Mouse (Mus musculus) 3T3-L1 (cell line): ENCODE measurements around the gene Tmem50a.

ENCODE experiments used
- DNase-seq: peaks from one replicate; pipeline ENCODE4 v3.0.0-alpha.2; 2015; ENCODE audit warnings: low read depth, low spot score

The Tmem50a gene

GRCm38 (mm10) chr4:134879410-134879981, 35.3 kb downstream of the Tmem50a start:
- DNase-seq = peak; percentile 71

GRCm38 (mm10) chr4:134876171-134876570, 38.7 kb downstream of the Tmem50a start:
- DNase-seq = no peak

- DNase-seq = no peak
Measured at GRCm38 (mm10) chr4:134871950-134872349, 42.9 kb downstream of the Tmem50a start.

GRCm38 (mm10) chr4:134871477-134871876, 43.3 kb downstream of the Tmem50a start:
- no peak for DNase-seq

- no peak for DNase-seq
Measured at GRCm38 (mm10) chr4:134869815-134870375, 44.9 kb downstream of the Tmem50a start.

GRCm38 (mm10) chr4:134869068-134869730, 45.6 kb downstream of the Tmem50a start:
- DNase-seq = no peak

- DNase-seq = no peak
Measured at GRCm38 (mm10) chr4:134868490-134868889, 46.3 kb downstream of the Tmem50a start.

- DNase-seq = no peak
Measured at GRCm38 (mm10) chr4:134868065-134868464, 46.8 kb downstream of the Tmem50a start.

GRCm38 (mm10) chr4:134867661-134868060, 47.2 kb downstream of the Tmem50a start:
- no peak for DNase-seq

GRCm38 (mm10) chr4:134867213-134867612, 47.6 kb downstream of the Tmem50a start:
- DNase-seq = no peak

- DNase-seq = no peak
Measured at GRCm38 (mm10) chr4:134865789-134866188, 49.0 kb downstream of the Tmem50a start.

GRCm38 (mm10) chr4:134865340-134865739, 49.5 kb downstream of the Tmem50a start:
- DNase-seq = no peak

- DNase-seq = no peak
Measured at GRCm38 (mm10) chr4:134863937-134864729, 50.7 kb downstream of the Tmem50a start, which contains the start of gene Rhd. TSS of gene Rhd (plus strand) at chr4:134864536.

- DNase-seq = no peak
Measured at GRCm38 (mm10) chr4:134862996-134863395, 51.8 kb downstream of the Tmem50a start.

GRCm38 (mm10) chr4:134861884-134862283, 52.9 kb downstream of the Tmem50a start:
- no peak for DNase-seq

- DNase-seq = no peak
Measured at GRCm38 (mm10) chr4:134858494-134858893, 56.3 kb downstream of the Tmem50a start.

GRCm38 (mm10) chr4:134856501-134856900, 58.3 kb downstream of the Tmem50a start:
- peak; percentile 42 for DNase-seq

GRCm38 (mm10) chr4:134856056-134856455, 58.8 kb downstream of the Tmem50a start:
- DNase-seq = no peak

GRCm38 (mm10) chr4:134855371-134855770, 59.5 kb downstream of the Tmem50a start:
- no peak for DNase-seq

GRCm38 (mm10) chr4:134853637-134854485, 61.0 kb downstream of the Tmem50a start:
- DNase-seq = peak; percentile 79

GRCm38 (mm10) chr4:134853259-134853636, 61.6 kb downstream of the Tmem50a start, which contains the start of gene Maco1:
TSS of gene Maco1 (minus strand) at chr4:134853345.
- peak; percentile 98 for DNase-seq
